Mouse (Mus musculus) spleen, postnatal 10 days (tissue): ENCODE measurements at regions not wholly inside any gene's neighbourhood (a gene's known extent, or its start where the extent isn't known, plus 50 kb on each side); places are given as distances from the start of the nearest gene placed in this dataset.
A peak's percentile ranks its signal among the peaks of the same experiment; 100 is the strongest.

Experiments used
- DNase-seq, 2 experiments: peaks; one replicate each; pipeline ENCODE4 v3.0.0; 2021 to 2022; ENCODE audit warnings: low spot score in 2 of 2

DNA sequence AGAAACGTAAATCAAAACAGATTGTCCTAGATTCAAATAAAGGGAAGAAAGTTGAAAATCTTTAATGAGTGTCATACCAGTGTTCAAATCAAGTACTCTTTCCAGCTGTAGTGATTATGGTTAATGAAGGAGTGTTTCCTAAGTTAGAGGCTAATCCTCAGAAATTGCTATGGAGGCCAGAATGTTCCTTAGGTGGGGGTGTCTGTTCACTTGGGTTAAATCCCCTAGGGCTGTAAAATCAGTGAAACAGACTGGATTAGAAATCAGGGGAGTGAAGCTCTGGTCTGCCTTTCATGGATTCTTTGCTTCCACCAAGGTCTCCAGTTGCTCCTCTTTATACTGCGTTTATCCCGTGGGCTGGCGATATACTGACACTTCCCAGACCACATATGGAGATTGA lies 270.7 kb upstream of the 1700056E22Rik start:
- no peak for DNase-seq

DNA sequence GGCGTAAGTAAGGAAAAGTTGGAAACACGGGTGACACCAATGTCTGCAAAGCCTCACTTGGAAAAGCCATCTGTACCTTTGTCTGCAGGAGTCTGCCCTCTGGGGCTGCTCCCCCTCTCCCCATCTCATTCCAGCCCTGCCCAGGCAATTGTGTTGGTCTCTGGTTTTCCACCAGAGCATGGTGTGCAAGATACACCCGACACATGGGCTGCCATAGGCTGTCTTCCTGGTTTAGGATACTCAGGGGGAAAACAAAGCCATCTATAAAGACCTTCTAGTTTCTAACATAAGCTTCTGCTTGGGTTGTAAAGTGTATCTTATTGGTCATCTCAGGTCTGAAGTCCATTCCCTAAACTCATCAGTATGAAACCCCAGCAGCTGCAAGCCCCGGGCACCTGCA lies 270.1 kb upstream of the 1700056E22Rik start:
- no peak for DNase-seq

DNA sequence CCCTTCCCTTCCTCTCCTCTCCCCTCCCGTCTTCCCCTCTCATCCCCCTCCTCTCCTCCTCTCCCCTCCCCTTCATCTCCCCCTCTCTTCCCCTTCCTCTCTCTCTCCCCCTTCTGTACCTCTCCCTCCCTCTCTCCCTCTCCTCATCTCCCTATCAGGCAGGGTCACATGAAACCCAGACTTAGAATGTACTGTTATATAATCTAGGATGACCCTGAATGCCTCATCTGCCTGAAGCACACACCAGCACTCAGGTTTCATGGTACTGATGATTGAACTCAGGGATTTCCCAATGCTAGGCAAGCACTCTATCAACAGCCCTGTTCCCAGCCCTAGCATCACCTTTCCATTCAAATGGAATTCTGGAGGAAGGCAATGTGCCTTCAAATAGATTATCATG lies 264.6 kb upstream of the 1700056E22Rik start:
- DNase-seq = no peak

DNA sequence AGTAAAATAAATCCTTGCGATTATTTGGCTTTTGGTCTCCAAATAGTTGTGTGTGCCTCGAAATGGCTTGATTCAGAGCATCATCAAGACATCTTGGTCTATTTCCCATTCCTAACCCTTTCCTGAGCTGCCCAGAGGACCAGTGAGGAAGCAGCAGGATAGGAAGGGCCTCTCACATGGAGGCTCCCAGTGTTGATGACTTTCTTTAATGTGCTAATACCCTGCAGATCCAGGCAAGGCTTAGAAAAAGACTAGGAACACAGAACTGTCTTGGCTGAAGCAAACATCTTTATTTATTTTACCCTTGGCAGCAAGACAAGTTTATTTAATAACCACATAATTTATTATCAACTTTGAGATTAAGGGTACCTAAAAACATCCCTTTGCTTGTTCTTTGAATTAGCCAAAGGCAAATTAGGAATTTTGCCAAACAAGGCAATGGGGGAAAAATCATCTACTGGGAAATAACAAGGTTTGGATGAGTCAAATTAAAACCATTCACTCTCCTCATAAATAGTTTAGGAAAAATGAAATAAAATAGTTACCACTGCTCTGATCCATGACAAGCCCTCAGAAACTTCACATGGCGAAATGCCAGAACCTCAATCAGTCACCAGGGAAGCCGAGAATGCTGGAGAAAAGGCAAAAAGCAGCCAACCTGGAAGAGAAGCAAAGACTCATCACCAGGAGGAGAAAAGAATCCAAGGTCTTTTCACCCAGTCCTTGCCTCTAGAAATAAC lies 263.1 kb upstream of the 1700056E22Rik start:
- no peak for DNase-seq

DNA sequence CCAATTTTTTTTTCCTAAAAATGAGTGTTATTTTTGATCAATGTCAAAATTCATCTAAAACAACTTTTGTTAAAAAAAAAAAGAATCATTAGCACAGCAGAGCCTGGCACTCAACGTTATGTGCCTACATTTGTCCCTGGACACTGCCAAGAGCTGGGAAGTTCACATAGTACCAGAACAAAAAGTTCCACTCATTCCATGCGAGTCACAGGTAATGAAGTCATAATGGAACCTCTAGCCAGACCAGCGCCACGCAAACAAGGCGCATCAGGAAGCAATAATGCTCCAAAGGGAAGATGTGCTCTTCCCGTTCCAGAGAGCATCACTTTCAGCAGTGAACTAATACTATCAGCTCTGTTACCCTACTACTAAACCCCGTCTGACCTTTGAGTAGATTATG lies 257.0 kb upstream of the 1700056E22Rik start:
- DNase-seq = no peak

DNA sequence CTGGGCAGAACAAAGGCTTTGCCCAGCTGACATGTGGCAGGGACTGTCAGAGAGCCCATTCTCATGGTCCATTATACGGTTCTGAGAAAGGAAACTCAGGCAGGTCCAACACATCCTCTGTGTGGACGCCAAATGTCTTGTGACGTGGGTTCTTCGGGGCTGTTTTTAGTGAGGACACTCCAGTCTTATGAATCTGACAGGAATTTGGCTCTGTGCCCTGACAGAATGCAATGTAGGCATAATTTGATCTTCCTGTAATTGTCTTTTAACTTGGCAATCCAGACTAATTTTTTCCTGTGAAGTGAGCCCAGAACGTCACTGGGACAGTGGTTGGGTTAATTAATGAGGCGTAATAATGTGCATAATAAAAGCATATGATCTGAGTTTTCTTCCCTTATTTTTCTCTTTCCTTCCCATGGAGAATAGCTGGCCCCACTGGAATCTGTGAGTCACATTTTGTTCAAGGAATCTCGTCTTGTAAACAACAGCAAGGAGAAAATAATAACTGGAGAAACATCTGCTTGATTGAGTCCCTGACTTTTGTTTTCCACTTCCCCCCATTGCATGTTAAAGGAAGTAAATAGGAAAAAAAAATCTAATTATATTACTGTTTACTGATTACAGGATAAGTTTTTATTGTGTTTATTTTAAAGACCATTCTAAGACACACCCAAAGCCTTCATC lies 255.8 kb upstream of the 1700056E22Rik start:
- DNase-seq = no peak

DNA sequence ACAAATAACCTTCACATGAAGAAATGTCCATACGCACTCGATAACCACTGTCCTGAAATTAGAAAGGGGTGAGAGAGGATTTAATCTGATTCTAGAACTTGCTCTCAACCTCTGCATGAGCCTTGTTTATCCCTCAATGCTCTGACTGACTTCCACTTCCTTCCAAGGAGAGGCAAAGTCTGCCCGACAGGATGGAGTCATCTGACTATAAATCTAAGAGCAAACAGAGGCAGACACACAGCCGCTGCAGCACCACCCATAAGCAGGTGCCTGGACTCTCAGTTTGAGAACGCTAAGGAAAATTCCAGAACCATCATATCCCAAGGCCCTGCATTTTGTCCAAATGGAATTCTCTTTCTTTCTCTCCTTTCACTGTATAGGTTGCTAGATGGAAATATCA lies 247.7 kb upstream of the 1700056E22Rik start:
- DNase-seq = no peak

DNA sequence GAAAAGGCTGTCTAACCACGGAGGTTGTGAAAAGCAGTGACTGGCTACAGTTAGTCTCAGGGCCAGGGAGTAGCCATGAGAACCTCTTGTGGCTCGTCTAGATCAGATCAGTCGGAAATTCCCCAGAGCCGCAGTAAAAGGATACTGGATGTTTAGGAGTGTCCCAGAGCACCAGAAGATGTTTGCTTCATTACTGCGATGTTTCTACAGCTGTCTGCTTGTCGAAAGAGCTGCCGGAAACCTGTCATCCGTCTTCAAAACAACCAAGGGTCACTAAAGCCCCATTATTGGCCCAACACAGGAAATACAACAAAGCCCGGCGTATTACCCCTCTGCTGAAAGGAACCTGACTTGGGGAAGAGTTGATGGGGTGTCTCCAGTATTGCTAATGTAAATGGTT lies 245.2 kb upstream of the 1700056E22Rik start:
- no peak for DNase-seq

DNA sequence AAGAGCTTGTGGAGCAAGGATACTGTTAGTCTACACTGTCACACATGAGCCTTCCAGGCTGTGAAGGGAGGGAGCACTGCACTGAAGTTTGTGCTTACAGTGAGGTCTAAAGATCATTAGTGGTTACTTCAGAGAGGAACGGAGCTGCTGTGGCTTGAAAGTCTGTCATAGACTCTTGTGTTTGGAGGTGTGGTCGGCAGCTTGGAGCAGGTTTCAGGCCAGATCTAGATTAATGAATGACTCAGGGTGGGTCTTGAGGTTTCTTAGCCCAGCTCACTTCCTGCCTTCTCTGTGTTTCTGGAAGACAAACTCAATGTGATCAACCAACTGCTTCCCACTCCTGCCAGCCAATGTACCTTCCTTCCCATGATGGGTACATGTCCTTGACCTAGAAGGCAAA lies 242.9 kb upstream of the 1700056E22Rik start:
- no peak for DNase-seq

DNA sequence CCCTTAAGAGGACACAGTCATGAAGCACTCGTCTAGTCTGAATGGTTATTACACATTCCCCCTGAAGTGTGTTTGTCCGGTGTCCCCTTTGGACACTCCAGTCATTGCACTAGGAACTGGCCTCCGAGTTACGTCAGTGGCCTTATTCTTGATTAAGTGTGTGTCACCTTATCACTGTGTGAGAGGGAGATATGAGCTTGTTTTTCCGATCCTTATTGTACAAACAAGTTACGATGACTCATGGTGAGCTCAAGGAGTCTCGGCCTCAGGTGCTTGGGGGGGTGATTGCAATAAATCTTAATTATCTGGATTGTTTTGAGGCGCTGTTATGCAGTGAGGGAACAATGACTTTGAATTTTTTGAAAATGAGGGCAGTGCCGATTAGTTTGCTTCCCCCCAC lies 241.8 kb upstream of the 1700056E22Rik start:
- no peak for DNase-seq

DNA sequence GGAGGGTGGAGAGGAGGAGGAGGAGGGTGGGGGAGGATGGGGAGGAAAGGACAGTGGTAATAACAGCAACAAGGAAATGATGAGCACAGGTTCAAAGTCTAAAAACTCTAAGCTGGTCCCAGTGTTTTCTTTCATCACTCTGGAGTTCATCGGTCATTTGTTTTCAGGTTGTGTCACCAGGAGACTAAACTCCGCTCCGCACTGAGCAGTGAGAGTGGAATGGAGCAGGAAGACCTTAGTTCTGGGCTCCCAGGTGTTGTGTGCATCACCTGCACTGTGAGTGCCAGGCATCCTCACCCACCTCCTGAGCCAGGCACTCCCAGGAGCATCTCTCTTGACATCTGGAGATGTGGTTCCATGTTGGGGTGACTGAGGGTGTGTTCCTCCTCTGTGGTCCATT lies 241.3 kb upstream of the 1700056E22Rik start:
- DNase-seq = no peak

DNA sequence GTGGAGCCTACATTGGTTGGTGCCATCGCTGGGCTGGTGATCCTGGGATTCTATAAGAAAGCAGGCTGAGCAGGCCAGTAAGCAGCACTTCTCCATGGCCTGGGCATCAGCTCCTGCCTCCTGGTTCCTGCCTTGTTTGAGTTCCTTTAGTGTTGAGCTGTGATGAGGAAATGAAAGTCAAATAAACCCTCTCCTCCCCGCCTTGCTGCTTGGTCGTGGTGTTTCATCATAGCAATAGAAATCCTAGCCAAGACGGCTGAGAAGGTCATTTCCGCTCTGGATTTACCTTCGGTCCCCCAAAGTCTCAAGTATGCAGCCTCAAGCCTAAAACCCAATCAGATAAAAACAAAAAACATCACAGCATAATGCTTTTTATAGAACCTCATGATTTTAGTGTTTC lies 240.6 kb upstream of the 1700056E22Rik start:
- no peak for DNase-seq

DNA sequence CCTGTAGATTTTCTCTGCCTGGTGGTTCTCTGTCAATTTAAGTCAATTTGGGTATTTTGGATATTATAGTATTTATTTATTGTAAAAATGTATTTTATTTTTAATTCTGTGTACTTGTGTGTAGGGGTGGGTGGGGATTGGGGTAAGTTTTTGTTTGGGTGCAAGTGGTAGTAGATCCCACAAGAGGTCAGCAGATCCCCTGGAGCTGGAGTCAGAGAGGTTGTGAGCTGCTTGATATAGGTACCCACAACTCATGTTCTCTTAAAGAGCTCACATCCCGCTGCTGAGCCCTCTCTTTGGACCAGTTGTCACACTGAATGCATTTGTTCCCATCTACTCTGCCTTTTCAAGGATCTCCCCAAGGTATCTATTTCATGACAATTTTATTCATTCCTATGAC lies 239.6 kb upstream of the 1700056E22Rik start:
- no peak for DNase-seq

DNA sequence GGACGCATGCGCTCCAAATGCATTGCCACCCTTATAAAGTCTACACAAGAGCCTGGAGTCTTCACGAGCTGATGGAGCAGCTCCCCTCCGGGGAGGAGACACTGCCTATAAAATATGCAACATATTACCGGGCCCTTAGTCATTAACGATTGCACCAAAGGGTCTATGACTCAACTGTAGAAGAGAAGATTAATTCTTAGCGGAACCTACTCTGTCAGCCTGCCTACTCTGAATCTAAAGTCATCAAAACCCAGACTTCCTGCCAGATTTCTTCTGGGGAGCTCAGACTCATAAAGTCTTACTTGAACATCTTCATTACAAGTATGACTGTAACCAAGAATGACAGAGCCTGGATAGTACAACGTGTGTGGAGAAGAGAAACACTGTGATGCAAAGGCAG lies 237.2 kb upstream of the 1700056E22Rik start:
- no peak for DNase-seq

DNA sequence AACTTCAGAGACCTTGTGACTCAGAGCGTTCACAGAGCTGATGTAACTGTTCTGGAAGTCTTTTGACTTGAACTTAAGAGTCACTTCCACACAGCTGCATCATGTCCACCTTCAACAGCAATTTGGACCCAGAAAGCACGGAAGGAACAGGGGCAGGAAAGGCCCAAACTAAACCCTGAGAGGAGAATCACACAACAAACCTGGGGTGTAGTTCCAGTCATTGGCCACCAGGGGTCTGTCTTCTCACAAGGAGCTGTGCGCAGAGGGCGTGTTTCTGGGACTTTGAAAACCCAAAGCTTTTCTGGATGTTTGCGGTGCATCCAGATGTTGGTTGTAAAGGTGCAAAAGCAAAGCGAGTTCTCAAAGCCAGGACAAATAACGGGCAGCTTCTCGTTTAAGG lies 231.9 kb upstream of the 1700056E22Rik start:
- DNase-seq = peak; percentile 29 to 58

DNA sequence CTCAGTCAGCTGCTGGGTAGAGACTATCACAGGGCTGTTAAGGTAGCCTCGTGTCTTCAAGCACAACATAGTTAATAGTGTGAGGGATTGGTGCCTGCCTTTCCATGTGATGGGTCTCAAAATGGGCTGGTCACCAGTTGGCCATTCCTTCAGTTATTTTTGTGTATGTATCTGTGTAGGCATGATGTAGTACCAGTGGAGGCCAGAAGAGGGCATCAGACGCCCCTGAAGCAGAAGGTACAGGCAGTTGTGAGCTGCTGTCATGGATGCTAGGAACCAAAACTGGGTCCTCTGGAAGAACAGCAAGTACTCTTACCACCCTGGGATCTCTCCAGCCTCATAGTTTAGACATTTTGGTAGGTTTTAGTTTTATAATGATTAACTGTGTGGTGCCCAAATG lies 228.9 kb upstream of the 1700056E22Rik start:
- peak; percentile 9 to 48 for DNase-seq

DNA sequence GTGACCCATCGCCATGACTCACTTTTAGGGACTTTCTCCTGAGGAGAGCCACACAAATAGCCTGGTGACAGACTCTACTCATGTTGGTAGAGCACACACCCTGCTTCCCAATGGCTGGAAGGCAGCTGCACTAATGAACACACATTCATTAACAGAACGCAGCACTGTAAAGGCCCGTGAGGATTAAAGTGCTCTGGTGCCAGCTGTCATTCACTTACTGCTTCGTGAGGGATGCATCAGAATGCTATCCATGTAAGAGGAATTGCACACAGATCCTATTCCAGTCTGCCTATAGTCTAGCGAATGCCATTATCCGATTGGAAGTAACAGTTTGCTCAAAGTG lies 227.3 kb upstream of the 1700056E22Rik start:
- no peak for DNase-seq

DNA sequence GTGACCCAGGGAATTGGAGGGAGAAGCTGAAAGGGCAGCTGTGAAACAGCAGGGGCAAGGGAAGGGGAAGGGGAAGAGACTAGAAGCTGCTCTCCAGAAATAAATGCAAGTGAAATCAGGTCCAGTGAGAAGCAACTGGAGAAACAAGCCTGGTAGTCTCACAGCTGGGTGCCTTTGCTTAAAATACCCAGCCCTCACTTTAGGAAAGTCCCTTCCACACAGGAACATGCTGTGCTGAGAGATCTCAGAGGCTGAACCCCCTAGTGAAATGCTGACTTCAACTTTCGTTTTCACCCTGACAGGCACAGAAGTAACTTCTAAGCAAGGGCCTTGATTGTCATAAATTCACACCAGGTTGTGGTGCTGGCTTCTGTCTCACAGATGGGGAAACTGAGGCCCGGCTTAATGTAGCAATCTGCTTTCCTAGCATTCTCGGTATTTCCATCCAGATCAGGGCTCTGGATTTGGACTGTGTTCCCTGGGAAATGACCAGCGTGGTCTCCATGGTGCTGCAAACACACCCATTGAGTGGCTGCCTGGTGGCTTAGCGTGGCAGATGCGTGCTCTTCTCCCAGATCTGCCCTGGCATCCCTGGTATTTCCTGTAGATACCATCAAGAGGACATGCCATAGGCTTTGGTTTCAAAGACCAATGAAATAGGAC lies 226.8 kb upstream of the 1700056E22Rik start:
- DNase-seq = no peak

DNA sequence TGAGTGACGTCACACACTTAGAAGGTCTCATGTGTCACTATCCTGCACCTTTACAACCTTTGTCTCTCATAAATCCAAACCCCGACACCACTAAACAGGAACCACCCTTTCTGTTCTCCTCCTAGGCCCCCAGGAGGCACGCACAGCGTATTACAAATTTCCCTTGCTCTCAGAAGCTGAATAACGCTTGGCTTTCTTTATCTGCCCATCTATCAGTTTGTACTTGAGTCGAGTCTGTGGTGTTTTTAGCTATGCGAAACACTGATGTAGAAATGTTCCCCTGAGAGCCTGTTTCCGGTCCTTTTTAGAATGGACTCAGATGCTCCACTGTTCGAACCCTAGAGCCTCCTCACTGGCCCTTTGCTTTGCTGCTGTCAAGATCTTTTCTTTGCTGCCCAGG lies 225.8 kb upstream of the 1700056E22Rik start:
- no peak for DNase-seq

DNA sequence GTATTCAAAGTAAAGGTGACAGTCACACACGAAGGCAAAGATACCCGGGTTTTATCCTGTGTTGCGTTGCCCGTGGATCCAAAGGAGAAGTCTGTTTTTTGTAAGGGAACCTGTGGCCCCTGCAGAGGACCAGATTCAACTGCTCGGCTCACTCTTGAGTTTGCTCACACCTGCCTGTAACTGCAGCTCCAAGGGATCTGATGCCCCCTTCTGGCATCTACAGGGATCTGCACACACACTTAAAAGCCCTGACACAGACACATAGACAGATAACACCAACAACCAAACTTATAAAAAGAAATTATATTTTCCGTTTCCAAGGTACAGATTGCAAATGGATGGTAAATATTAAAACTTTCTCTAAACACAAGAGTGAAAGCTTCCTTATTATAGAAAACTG lies 223.3 kb upstream of the 1700056E22Rik start:
- no peak for DNase-seq

DNA sequence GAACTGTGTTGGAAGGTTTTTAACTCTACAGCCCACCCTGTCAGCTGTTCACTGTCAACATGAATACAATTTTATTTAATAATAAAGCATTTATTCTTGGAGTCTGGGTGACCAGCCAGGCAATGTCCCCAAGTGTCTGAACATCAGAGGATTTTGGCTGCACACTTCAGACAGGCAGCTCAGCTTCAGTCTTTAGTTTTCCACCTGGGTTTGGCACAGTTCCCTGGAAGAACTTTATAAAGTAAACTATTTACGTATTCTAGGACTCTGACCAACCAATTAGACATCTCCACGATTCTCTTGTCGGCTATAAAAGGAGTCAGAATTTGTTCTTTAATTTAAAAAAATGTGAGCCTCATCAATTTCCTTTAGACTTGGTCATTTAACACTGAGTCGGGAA lies 220.8 kb upstream of the 1700056E22Rik start:
- no peak for DNase-seq

DNA sequence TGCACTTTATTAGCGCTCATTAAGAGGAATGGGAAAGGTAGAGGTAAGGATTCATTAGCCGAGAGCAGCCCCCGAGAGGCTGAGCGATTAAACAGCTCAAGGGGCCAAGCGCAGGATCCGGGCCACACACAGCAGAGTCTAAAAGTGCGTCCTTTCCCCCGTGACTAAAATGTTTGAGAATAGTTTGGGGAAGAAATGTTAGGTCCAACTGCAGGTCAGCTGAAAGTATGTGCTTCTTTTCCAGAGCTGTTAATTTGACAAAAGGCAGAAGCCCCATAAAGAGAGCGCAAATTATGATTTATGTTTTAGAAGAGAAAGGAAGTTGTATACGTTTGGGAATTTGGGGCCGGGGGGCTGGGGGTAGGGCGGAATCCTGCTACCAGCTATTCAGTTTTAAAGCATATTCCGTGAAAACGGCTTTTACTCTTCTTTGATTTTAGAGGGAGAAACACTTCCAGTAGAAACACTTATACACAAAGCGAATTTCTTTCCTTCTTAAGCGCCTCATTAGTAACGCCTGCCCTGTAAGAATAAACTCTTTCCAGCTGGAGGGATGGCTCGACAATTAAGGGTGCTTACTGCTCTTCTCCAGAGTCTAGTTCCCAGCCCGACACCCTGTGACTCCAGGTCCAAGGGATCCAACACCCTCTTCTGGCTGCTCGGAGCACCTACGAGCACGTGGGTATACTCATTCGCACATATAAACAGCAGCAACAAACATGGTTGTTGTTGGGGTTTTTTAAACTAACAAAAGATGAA lies 210.8 kb upstream of the 1700056E22Rik start:
- DNase-seq = no peak

DNA sequence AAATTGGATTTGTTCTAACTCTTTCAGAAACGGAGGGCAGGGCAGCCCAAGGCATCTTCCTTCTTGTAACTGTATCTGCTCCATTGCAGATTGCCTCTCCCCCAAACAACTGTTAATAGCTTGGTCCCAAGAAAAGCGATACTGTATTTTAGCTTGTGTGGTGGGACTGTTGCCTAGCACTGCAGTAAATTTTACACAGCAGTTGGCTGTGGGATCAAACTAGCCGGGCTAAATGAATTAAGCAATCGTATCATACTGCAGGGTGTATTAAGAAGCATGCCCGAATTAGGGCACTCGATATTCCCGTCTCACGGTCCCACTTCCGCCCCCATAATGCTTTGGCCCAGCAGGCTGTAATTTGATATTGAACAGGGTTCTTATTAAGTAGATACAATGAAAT lies 210.2 kb upstream of the 1700056E22Rik start:
- no peak for DNase-seq
